Mouse (Mus musculus) layer of hippocampus, postnatal 10 days (tissue): ENCODE data around the gene Melk. TPM values are rescaled to one million over a fixed set of nuclear protein-coding genes. Genes with fewer than 3 reads are reported as not detected.

Experiments
- DNase-seq, 2 experiments: peaks; one replicate each; pipeline ENCODE4 v3.0.0; 2021; ENCODE audit warnings: low spot score in 2 of 2
- total RNA-seq, 2 experiments: library from RNA; stranded (reverse); gene quantifications; 2 replicates each; pipeline ENCODE4 v1.2.3; 2021

The Melk gene
- total RNA-seq, 2 experiments from 2014 or later: 1.8 to 1.9 TPM

DNA sequence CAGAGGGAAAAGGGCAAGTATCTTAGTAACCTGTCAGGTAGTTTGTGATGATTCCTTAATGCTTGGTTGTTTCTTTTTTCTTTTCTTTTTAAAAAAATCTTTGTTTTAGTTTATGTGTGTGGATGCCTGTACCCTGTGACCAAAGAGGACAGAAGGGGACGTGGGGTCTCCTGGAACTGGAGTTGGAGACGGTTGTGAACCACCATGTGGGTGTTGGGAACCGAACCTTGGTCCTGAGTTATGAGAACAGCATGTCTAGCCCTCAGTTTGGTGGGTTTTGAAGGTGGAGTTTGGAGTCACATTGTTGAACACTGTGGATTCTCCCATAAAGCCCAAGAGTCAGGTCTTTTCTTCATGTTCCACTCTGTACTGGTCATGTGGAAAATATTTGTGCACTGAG lies 26.0 kb downstream of the Melk start:
- DNase-seq: no peak

- DNase-seq: no peak
Observed at GRCm38 (mm10) chr4:44327976-44328375, 27.3 kb downstream of the Melk start.

DNA sequence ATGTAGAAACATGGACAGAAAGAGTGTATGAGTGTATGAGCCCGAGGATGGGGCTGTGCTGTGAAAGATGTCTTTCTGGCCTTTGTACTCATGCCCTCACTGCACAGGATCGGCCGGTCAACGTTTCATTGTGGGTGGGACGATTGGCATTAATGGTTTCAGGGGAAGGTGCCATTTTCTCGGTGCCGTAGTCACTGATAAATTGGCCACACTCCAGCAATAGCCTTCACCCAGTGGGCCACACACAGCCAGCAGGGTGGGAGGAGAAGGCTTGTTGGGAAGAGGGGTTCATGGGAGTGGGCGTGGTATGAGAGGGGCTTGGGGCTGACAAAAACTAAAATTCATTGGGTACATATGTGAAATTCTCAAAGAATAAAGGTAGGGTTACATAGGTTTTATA lies 34.3 kb downstream of the Melk start:
- no peak for DNase-seq

- no peak for DNase-seq
Observed at GRCm38 (mm10) chr4:44361670-44362069, 61.0 kb downstream of the Melk start.

DNA sequence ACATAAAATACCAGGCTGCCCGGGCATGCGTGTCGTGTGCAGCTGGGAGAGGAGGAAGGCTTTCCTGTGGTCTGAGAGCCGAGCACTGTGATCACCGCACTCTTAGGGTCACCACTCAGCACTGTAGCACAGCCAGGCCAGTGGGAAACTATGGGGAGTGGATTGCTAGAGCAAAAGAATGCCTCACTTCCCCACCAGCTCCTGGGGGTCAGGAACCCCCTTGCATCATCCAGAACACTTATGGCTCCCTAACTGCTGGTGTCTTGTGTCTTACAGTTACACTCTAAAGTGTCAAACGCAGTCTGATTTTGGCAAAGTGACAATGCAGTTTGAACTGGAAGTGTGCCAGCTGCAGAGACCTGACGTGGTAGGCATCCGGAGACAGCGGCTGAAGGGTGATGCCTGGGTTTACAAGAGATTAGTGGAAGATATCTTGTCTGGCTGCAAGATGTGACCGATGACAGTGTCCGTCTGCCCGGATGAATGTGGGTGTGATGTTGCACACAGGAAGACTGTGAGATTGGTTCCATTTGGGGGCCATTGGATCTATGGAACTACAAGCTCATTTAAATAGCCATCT lies 62.8 kb downstream of the Melk start:
- DNase-seq: peak in 1 of 2 experiments; percentile 10

DNA sequence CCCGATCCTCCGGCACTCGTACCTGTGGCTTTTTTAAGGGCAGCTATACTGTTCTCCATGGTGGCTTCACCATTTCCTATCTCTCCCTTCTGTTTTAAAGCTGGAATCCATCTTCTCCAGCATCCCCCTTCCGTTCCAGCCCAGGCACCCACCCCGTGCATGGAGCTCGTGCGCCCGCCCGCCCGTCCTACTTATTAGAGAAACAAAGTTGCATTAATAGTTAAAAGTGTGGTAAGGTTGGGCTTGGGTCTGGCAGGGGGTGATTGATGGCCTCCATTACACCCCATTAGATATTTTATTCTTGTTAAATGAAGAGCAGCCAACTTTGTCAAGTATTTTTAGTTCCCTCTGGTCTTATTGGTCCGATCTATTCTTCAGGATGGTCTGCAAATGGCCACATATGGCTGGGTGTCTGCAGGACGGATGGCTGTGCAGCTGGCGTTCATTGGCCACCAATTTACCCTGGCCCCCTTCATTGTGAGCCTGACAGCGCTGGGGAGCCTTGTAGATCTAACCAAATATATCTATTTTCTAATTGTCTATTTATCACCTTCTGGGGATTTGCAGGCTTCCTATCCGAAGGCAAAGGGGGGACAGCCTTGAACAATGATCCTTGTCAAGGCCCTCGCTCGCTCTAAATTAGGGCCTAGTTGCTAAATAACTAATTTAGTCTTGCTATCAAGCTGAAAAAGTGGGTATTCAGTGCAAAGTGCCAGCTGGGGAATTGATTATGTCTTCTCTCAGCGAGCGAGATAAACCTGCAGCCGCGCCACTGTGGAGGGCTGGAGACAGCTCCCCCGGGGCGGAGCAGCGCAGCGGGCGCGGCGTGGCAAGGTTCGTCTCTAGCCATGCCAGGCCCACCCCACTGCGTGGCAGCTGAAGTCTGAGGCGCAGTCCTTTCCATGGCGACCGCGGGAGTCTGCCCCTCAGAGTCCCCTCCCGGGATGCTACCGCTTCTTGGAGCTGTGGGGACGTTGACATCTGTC lies 91.8 kb downstream of the Melk start:
- DNase-seq: no peak

GRCm38 (mm10) chr4:44402607-44403006 lies 101.9 kb downstream of the Melk start:
- peak; percentile 32 to 43 for DNase-seq

DNA sequence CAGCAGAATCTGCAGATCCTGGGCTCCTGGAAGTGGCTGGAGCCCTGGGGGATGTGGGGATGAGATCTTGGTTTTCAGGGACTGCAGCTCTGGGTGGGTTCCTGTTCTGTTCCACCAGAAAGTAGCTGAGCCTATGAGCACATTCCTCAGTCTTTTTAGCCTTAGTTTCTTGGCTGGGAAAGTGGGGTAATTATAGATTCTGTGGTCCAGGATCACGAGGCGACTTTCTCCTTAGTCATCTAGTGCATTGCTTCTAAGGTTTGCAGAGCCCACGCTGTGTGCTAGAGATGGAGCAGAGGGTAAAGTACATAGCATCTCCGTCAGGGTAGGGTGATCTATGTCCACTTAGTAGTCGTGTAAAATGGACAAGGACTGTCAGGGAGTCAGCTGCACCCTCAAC lies 103.8 kb downstream of the Melk start:
- DNase-seq: no peak

Other genes starting within 250 kb of the Melk start
- gene Gne, start 216.7 kb upstream of the Melk start, total RNA-seq: 10 to 100 TPM; 42.9 to 43.5 TPM
- gene Rnf38, start 67.1 kb upstream of the Melk start, total RNA-seq: 10 to 100 TPM; 64.6 to 66.4 TPM